Mouse (Mus musculus) megakaryocyte progenitor cell, adult 5-6 weeks (primary cell): Measurements from ENCODE around the gene Slc38a4. TPM values are rescaled to one million over a fixed set of nuclear protein-coding genes. Genes with fewer than 3 reads are reported as not detected.
A peak's percentile ranks its signal among the peaks of the same experiment; 100 is the strongest.

Source experiments
- ATAC-seq: replicated peaks from 2 replicates; pipeline ENCODE4 v1.8.0; 2016; ENCODE audit warnings: mild to moderate bottlenecking, moderate TSS enrichment, inconsistent platforms; ENCODE audit not compliant: poor library complexity
- total RNA-seq, 2 experiments: library from RNA; stranded (forward) in 1 of 2; stranded (reverse) in 1 of 2; fragments of 157-497, 149-512 nt in 1 of 2; fragments of 200-1000 nt in 1 of 2; gene quantifications; 2 replicates each; pipeline versions ENCODE4 v1.2.3 to v1.2.4; 2015 to 2017

Gene Slc38a4
- not detected in 2 replicates for total RNA-seq (2015)
- total RNA-seq (2017): not detected in 2 replicates

DNA sequence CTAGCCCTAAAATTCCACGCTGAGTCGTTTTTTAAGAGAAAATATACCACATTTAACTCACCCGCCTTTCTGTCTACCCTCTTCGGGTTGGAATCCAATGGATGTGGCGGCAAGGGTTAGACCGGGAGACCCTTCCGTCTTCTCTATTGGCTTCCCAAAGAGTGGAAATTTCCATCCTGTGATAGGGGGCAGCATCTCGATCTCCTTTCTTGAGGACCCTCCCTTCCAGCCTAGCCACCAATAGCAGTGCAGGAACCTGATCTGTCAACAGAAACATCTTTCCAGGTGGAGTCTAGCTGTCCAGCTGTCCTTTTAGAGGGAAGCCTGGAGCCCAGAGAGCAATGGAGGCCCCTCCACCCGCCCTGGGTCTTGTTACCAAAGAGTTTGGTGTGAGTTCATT is at the start of gene Slc38a4:
Slc38a4 (minus strand) TSS at position 163 of the 400 bp plus-strand sequence.
- no peak for ATAC-seq

DNA sequence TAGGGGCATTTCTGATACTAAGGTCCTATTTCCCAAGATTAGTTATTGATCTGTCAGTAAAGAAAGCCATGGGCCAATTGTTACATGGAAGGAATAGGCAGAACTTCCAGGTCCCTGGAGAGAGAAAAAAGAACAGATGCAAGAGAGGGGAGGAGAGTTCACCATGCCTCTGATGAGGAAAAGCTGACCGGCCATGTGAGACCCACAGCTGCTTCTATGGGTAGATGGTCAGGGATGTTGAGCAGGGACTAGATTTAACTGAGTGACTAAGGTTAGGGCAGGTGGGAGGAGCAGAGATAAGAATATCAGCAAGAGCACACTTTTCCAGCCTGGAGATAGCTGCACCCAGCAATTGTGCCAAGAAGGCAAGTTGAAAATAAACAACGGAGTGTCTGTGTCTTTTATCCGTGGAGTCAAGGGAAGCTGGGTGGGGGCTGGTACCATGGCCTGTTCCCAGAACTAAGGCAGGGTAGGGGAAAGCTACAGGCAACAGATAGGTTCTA is 49.2 kb upstream of the Slc38a4 start:
- no peak for ATAC-seq

DNA sequence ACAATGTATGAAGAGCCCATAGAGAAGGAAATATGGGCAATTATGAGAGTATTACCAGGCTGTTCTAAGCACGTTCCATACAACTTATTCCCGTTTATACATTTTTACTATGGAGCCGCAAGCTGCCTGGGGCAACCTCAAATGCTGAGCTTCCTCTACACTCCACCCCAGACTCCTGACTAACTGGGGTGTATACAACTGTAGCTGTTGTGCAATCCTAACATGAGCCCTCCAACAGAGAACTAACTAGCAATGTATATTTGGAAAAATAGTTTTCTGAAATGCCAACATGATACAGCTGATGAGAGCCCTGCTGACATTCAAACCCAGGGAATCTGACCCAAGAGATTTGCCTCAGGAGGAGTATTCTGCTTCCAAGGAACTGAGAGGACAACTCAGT is 48.3 kb upstream of the Slc38a4 start:
- no peak for ATAC-seq

DNA sequence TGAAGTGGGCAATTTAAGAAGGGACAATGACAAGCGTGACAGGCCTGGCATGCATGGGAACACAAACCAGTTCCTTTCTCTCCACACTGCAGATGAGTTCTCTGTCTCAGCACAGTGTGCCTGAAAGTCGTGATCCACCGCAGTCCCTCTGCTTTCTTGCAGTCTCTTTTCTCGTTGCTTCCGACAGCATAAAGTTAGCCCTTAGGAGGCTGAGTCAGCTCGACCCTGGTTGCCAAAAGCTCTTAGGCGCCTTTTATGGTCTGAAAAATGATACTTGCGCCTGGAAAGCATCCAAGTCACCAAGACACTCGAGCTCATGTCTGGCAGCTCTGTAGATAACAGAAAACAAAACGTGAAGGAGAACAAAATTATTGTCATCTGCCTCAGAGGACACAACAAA is 47.1 kb upstream of the Slc38a4 start:
- peak; percentile 29; the same call in 1 of the 2 replicates for ATAC-seq

DNA sequence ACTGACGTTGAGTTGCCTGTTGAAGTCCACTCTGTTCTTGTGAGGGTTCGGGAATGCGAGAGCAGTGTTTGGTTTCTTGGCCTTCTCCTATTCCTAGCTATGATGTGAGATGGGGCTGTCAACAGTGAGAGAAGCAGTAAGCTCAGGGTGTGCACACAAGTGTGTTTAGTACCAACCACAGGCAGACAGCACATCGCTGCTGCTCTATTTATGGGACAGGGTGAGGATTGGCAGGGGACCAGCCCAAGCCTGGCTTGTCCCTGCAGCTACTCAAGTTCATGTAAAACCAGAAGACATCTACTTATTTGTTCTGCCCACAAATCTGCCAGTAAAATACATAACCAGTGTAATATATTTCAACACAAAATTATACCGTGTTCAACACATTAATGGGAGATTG is 46.4 kb upstream of the Slc38a4 start:
- ATAC-seq: no peak

DNA sequence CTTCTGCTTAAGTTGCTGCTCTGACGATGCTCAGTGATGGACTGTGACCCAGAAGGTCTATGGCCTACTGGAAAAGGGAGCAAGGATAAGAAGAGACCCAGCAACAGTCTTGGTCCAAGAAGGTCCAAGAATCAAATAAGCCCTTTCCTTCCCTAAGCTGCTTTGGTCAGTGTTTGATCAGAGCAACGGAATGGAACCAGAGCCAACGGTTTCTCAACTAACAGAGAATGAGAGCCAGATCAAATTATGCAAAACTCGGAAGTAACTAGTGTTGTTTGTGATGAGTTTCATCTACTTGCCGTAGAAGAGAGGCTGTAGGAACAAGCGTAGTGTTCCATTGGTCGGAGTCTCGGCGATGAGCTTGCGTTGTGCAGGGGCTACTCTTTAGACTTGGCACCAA is 43.3 kb upstream of the Slc38a4 start:
- ATAC-seq: no peak

DNA sequence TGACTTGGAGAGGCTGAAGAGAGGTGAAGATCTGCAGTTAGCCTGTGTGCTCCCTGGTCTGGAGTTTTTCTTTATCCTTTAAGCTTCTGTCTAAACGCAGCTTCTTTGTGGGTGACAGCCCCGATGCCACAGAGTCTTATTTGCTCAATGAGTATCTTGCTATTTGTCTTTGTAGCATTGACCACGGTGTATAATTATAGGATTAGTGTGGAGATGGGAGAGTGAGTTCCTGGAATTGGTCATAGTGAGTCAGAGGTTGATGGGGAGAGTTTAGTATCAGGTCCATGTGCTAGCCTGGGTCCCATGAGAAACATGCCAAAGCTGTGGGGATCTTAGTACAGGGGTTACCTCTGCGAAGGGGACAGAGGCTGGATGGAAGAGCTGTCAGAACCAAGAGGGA is 41.8 kb upstream of the Slc38a4 start:
- ATAC-seq: no peak

DNA sequence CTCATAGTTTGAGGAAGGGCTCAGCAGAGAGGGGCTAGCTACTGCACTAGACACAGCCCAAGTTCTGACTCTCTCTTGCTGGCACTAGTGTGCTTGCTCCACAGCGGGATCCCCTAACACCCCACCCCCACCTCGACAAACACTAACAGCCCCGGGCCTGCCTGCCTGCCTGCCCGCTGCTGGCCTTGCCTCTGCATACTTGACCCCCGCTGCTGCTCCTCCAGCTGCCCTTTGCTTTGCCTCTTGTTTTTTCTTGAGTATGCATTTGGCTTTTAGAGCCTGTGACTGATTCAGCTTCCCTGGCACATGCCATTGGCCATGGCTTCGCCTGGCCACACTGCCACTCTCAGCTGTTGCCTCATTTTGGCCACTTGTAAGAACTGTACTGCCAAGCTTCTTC is 33.8 kb upstream of the Slc38a4 start:
- no peak for ATAC-seq

DNA sequence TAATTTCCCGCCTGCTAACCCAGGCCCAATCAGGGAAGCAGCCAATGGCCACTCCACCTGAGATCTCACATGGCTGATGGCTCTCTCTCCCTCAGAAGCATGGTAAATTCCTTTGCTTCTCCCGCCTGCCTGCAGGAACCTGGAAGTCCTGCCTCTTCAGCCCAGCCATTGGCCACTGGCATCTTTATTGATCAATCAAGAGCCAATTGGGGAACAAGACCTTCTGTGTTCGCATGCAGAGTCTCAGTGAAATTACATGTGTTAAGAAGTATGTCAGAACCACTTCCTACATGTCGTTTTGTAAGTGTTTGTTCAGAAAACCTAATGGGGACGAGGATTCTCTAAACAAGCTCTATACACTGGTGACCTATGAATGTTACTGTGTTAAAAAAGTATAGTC is 30.1 kb upstream of the Slc38a4 start:
- ATAC-seq: no peak

DNA sequence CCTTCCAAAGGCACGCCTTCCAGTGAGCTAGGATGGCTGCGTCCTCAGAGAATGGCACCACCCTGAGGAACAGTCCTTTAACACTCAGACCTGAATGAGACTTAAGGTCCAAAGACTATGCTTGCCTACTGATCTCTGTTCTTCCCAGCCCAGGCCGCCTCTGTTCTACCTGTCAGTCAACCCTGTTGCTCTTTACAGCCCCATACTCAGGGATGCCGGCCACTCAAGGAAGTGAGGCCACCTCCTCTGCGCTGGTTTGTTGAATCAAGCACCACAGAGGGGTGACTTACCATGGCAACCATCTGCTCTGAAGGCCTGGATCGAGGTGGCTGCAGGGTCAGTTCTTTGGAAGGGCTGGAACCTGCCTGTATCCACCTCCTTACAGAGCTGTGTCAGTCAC is 21.9 kb upstream of the Slc38a4 start:
- ATAC-seq: no peak

DNA sequence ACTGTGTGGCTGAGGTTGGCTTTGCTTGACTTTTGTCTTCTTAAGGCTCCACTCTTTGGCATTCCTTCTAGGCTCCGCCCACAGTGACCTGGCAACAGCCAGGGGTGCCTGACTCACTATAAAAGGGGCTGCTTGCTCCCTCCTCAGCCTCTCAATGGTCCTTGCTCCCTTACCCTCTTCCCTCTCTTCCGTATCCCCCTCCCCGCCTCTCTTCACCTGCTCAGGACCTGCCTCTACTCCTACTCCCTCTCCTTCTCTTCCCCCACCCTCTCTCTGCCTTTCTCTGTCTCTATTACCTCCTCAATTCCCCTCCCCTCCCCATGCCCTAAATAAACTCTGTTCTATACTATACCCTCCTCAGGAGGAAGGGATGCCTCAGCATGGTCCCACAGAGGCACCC is 20.3 kb upstream of the Slc38a4 start:
- no peak for ATAC-seq

DNA sequence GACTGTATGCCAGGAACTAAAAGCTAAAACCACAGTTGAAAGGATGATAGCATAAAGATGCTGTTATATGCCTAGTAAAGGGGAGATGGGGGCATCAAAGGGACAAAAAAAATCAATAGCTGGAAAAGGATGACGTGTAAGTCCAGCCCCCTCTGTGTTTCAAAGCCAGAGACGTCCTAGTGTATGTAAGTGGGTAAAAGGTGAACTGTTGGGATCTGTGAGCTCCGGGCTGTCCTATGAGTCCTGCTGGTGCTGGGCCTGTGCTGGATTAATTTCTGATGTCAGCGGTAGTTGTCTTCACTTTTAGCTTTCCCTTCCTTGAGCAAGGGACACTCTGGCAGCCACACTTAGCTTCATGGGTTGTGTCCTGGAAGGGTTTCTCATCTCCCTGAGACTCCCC is 19.5 kb upstream of the Slc38a4 start:
- ATAC-seq: no peak

DNA sequence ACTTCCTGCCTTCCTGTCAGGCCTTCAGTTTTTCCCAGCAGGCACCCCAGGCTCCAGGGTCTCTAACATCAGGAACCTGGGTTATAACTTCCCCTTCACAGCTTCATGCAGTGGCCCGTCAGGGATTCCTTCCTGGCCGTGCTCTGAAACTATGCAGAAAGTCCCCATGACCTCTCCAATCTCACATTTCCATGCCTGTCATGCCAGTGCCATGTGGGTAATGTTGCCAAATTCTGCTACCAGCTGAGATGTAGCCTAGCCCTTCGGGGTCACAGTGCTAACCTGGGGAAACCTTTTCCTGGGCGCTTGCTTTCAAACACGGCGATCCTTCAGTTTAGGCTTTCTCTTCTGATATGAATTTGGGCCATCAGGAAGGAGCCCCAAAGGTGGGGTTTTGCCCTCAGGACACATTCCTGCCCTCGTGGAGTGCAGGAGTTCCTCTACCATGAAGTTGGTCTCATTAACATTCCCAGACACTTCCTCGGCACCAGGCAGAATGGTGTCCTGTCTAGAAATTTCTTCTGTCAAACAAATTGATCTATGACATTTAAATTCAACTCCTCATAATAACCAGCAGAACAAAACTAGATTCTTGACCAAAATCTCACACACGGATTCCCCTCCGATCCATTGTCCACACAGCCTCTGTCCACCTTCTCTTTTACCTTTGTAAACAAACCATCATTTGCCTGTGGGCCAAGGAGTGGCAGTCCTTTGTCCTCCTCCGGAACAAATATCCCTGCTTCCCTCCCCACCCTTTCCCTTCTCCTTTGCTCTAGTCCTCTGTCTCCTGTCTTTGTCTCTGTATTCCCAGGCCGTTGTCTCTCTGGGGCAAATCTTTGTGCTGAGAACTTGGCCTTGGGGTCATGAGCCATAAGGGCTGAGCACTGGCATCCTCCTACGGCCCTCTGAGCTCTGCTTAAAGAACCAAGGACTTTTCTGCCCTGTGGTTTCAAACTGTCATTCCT is 17.4 kb upstream of the Slc38a4 start:
- no peak for ATAC-seq

DNA sequence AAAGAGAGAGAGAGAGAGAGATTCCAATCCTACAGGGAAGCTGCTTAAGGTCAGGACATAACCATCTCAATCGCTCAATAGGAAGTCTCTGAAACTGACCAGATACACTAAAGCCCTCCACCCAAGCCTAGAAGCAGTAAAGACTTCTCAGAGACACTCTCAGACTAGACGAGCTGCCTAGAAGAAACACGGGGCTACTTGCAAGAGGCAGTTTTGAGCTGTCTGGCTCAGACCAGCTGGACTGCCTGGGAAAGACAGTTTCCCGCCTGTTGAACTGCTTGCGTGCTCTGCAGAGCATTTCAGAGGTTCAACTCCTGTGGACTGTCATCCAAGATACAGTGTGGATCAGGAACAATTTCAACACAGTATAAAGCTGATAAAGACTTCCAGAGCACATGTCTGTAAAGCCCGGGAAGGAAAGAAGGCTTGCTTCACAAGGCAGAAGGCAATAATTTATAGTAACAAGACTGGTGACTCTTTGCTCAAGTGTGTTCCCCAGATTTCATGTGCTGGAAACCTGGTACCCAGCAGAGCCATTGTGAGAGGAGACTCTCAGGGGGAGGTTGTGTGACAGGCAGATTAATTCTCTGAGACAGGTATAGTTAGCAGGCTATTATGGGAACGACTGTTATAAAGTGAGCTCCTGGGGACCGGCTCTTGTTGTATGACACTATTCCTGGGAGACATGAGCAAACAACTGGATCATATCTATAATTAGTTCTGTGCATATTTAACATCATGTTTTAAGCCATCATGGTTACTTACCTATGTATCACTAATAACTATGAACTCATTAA is 11.8 kb upstream of the Slc38a4 start:
- ATAC-seq: no peak

DNA sequence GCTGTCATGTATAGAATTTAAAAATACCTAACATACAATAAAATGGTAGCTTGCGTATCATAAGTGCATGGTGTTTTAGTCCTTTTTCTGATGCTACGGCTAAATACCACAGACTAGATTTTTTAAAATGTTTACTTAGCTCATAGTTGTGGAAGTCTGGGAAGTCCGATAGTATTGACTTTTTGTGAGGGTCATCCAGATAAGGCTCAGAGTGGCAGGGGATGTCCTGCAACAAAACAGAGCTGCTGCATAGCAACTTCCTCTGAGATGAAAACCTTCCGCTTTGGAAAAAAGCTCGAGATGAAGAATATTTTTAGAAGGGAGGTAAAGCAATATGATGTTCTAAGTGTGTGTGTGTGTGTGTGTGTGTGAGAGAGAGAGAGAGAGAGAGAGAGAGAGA is 11.2 kb upstream of the Slc38a4 start:
- ATAC-seq: no peak

DNA sequence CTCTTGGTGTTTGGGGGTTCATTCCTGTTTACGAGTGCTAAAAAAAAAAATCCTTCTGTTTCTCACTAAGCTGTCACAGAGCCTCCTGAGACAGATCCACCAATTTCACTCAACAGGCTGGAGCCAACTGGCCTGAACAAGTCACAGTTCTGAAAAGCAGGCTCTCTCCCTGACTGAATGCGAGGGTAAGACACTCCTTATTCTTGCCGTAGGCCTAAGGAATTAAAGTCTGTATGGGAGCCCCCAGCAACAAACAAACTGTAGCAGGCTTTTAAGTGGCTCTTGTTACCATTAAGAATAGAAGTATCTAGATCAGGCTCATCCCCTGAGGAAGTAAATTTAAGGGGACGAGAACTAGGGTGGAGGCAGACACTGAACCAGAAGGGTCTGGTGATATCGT is 7.5 kb upstream of the Slc38a4 start:
- no peak for ATAC-seq

DNA sequence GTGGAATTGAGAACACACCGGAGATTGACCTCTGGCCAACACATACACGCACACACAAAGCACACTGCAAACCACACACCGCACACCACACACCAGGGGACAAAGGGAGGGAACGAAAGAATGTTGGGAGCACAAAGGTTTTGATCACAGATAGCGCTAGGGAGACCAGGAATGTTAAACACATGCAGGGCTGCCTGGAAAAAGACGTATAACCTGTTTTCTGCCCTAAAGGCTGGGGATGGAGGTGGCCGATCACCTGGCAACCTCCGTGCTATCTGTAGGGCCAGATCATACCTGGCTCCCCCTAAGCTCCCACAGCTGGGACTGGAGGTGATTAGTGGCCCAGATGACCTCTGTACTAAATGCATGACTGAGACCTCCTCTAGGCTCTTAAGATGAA is 5.2 kb upstream of the Slc38a4 start:
- ATAC-seq: no peak

DNA sequence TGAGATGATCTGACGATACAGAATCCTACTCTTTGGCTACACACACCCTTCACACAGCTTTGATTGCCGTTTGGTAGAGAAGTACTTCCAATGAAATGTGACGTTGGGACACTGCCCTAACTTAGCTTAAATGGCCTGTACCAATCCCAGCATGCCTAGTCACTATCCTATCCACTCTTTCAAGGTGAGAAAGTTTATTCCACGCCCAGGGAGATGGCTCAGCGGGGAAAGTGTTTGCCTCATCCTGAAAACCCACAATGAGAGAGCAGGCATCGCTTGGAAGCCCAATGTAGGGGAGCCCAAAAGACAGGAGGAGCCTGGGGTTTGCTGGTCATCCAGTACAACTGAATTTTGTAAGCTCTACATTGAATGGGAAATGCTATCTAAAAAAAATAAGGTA is 4.8 kb upstream of the Slc38a4 start:
- no peak for ATAC-seq

DNA sequence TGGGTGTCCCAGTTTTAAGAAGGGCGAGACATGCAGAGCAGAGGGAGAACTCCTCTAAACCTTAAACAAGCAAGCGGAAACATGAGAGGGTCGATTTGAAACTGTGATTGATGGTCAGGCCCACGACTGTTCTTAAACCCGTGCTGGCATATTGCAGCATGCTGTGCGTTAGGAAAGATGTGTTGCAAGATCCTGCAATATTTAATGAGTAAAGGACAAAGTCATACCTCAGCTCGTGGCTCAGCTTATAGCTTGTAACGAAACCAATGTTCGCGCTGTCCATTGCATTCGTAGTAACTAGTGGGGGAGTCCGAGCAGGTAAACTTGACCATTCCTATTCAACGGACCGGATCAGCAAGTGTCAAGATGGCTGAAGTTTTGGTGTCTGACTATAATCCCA is 4.3 kb upstream of the Slc38a4 start:
- no peak for ATAC-seq

DNA sequence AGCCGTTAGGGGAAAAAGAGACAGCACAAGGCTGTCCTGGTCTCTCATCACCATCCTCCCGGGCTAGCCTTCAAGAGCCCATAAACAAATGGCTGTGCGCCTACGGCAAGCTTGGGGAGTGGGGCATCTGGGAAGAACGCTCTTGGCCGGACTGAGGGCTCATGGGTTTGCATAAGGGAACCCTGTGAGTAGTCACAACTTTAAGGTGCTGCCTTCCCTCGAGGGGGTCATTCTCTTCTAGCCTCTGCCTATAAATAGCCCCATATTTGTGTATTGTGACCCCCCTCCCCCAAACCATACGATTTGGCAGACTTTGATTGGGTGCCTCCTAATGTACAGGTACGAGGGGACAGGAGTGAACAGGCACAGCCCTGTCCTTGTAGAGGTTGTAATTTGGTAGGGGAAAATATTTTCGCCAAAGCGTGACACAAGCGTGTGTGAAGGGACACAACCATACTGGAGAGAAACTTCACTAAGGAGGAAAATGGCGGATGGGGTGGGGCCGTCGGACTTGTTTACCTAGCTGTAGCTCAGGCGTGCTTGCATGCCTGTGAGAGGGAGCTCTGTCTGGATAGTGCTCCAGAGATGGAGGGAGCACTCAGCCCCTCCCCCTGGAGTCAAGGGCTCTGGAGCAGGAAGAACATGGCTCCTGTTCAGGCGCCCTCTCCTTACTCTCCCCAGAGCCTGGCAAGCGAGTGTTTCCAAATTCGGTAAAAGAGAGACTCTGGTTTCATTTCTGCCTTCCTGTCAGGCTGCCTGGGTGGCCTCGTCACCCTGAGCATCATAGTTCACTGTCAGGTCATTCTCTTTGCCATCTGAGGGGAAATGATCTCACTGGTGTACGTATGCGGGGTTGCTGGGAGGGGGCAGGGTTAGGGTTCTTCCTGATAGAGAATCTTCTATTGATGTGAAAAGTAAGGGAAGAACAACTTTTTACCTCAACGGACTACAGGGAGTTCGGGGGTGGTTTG is 3.6 kb upstream of the Slc38a4 start:
- ATAC-seq: no peak
